Mouse (Mus musculus) heart, adult 18-20 months (tissue): ENCODE measurements around the gene Lpin2. TPM values are rescaled to one million over a fixed set of nuclear protein-coding genes. Genes with fewer than 3 reads are reported as not detected.

ENCODE experiments used
- total RNA-seq, 2 experiments: library from RNA; stranded (reverse); gene quantifications; 2 replicates each; pipeline ENCODE4 v1.2.3; 2021

Lpin2 gene
- total RNA-seq, 2 experiments from 2014 or later = 14.6 to 19.1 TPM

Other genes with a start within 250 kb of the Lpin2 start
- 1,000 to 10,000 TPM in 1 of 2 experiments, 100 to 1,000 TPM in 1; 977 to 1,053 TPM for gene Myom1, start 179.9 kb upstream of the Lpin2 start, total RNA-seq
- gene Myl12a, start 179.7 kb upstream of the Lpin2 start, total RNA-seq = 1,000 to 10,000 TPM in 1 of 2 experiments, 100 to 1,000 TPM in 1; 965 to 1,012 TPM
- 10 to 100 TPM; 37.9 to 40.1 TPM for gene Emilin2, start 129.4 kb downstream of the Lpin2 start, total RNA-seq